Mouse (Mus musculus): ENCODE results near the gene Mob4.

DNA sequence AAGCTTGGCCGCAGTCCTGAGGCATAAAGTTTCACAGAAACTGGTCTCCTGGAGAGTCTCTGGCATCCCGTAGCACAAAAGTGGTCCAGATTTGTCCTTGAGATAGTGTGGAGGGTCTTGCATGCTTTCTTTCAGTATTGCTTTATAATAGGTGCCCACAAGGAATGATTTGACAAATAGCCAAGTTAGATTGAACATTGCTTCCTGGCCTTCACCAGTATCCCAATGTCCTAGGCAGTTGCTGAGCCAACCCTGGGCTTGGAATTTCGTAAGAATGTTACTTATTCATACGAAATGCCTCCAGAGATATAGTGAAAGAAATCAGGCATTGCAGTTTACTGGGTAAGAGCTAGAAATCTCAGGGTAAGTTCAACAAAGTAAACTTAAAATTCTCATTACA, 37.6 kb downstream of the Mob4 start:
- TF ChIP-seq POLR2A (IDR thresholded peaks at IDR 0.05; ENCODE audit: borderline replicate concordance, control insufficient read depth, low read depth, low read length) (no peak), CTCF (IDR thresholded peaks at IDR 0.05; ENCODE audit: control insufficient read depth, insufficient read depth, low read length) (no peak)

Measured in bone marrow, adult 2 months (tissue).